Mouse (Mus musculus) megakaryocyte, embryonic 14.5 days (primary cell): ENCODE results near the gene Fer.

Source experiments
- FLI1 ChIP-seq: IDR thresholded peaks from 2 replicates; pipeline ENCODE4 v1.6.1; 2012; ENCODE audit warnings: low read length, inconsistent platforms, mixed read lengths
- GATA1 ChIP-seq: IDR thresholded peaks from 3 replicates; pipeline ENCODE4 v1.6.1; 2012; ENCODE audit warnings: mixed read lengths, low read length, inconsistent platforms, borderline replicate concordance

DNA sequence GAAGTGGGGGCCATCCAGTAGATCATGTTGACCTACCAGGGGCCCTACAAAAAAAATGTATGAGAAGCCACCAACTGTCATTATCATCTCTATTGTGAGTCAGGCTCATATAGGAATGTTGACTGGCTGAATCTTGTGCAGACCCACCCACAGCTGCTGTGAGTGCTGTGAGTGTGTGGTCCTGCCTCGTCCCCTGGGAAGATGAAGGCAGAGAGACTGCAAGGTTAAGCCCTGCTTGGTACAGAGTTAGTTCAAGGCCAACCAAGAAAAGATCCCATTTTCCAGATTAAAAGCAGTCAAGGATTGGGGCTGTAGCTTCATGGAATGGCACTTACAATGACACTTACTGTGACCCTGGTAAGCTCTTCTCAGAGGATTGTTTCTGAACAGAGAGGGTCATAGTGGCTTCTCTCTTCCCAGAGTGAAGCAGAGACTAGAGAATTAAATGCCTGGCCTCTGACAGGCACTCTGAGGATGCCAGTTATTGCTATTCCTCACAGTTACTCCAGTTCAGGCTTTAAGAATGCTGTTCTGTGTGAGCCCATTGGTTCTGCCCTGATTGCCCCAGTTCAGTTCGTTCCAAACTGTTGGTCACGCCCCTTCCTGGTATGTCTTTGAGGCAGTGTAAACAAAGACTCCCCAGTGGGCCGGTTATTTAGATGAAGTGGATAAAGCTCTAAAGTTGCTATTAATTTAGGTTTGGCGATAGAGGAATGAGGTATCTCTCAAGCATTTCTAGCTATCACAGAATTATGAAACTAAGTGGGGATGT, 34.1 kb upstream of the Fer start:
- TF ChIP-seq FLI1 (no peak), GATA1 (no peak)
